Comparison of ENCODE assay signal across 10 mouse cellular contexts in the genomic region with DNA sequence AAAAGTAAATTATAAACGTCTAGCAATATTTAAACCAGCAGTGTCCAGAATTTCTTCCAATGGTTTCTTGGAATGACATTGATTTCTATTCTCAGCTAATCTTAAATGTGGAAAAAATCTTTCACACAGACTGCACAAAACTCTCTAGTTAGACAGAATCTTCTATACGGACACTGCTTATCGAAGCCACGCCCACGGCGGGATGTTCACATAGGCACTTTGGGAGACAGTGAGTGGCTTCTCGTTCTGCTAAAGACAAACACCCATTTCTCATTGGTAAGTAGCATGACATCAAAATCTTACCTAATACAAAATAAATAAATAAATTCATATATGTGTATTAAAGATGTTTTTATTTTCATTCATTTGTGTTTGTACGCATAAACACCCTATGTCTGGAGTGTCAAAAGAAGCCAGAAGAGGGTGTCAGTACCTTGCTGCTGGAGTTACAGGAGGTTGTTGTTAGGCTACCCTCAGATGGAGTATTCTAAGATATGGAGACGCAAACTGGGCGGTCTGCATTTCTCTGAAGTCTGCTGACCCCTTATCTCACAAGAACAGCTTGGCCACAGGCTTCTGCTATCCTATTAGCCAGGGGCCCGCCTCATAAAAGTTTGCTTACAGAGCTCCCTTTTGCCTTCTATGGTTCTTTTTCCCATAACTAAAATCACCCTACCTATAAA. TPM values are rescaled to one million over a fixed set of nuclear protein-coding genes. Genes with fewer than 3 reads are reported as not detected.
A peak's percentile ranks its signal among the peaks of the same experiment; 100 is the strongest.
DNase-seq lines count a peak whose midpoint lies in the region; ATAC-seq and TF ChIP-seq lines count a peak whose summit lies in the region.
"Had no signal": no experiment of that assay in that cellular context is flagged by ENCODE, and none has a peak within 500 bp of the region (broad histone marks: within the 10 kb centered on the region; RNA-seq: fewer than 3 reads in every experiment).

No protein-coding gene starts in this region.

- WGBS in lung, embryonic 14.5 days = 78% methylated on average over 11 of the region's 11 CpGs
- WGBS in liver, embryonic 16.5 days (ENCODE audit: insufficient replicate concordance) = 26% methylated on average over 11 of the region's 11 CpGs
- WGBS in midbrain, embryonic 13.5 days = 93% methylated on average over 11 of the region's 11 CpGs

- no peaks in the 10 kb centered on the region for H3K27me3 ChIP-seq in lung, embryonic 14.5 days (ENCODE audit: insufficient read depth, low read length)
- H3K27me3 ChIP-seq in liver, embryonic 16.5 days (ENCODE audit: control insufficient read depth, insufficient read depth, low read depth, low read length) = no peaks in the 10 kb centered on the region
- H3K27me3 ChIP-seq in midbrain, embryonic 13.5 days = no peaks in the 10 kb centered on the region
- H3K27me3 ChIP-seq: embryonic facial prominence, embryonic 12.5 days; heart, embryonic 15.5 days; midbrain, embryonic 15.5 days had no signal

- H3K9me3 ChIP-seq in lung, embryonic 14.5 days (ENCODE audit: low read depth, low read length) = no peaks in the 10 kb centered on the region
- H3K9me3 ChIP-seq in liver, embryonic 16.5 days (replicated peaks; ENCODE audit: control insufficient read depth, low read length) = no peaks in the 10 kb centered on the region
- no peaks in the 10 kb centered on the region for H3K9me3 ChIP-seq in midbrain, embryonic 13.5 days
- H3K9me3 ChIP-seq: embryonic facial prominence, embryonic 12.5 days; heart, embryonic 15.5 days; midbrain, embryonic 15.5 days had no signal

- no peak for TF ChIP-seq CTCF in lung, embryonic 14.5 days (IDR thresholded peaks at IDR 0.05; ENCODE audit: low read depth)

- H3K9ac ChIP-seq in lung, embryonic 14.5 days = no peak overlapping the region
- peak overlapping the region; percentile 66 for H3K9ac ChIP-seq in liver, embryonic 16.5 days (ENCODE audit: low read depth, low read length)
- no peak overlapping the region for H3K9ac ChIP-seq in midbrain, embryonic 13.5 days (replicated peaks)
- H3K9ac ChIP-seq: embryonic facial prominence, embryonic 12.5 days; heart, embryonic 15.5 days; midbrain, embryonic 15.5 days had no signal

- peak; percentile 52; the same call in 1 of the 2 replicates for ATAC-seq in lung, embryonic 14.5 days (ENCODE audit: insufficient read depth)
- ATAC-seq in liver, embryonic 16.5 days (ENCODE audit: low read depth) = peak; percentile 98
- no peak for ATAC-seq in midbrain, embryonic 13.5 days
- ATAC-seq: midbrain, embryonic 15.5 days had no signal

- peak overlapping the region; percentile 23; the same call in 1 of the 2 replicates for H3K4me2 ChIP-seq in lung, embryonic 14.5 days
- peak overlapping the region; percentile 59 for H3K4me2 ChIP-seq in liver, embryonic 16.5 days (ENCODE audit: low read depth, low read length)
- no peak overlapping the region for H3K4me2 ChIP-seq in midbrain, embryonic 13.5 days (replicated peaks)
- H3K4me2 ChIP-seq: embryonic facial prominence, embryonic 12.5 days; heart, embryonic 15.5 days; midbrain, embryonic 15.5 days had no signal

- no peak overlapping the region for H3K4me3 ChIP-seq in lung, embryonic 14.5 days (ENCODE audit: low read depth, low read length)
- H3K4me3 ChIP-seq in liver, embryonic 16.5 days (ENCODE audit: low read depth, low read length) = peak overlapping the region; percentile 37
- no peak overlapping the region for H3K4me3 ChIP-seq in midbrain, embryonic 13.5 days (replicated peaks)
- H3K4me3 ChIP-seq: embryonic facial prominence, embryonic 12.5 days; heart, embryonic 15.5 days; midbrain, embryonic 15.5 days had no signal

- H3K4me1 ChIP-seq in lung, embryonic 14.5 days (ENCODE audit: insufficient read depth) = no peaks in the 10 kb centered on the region
- H3K4me1 ChIP-seq in liver, embryonic 16.5 days (ENCODE audit: control insufficient read depth, low read depth, low read length) = peaks cover 43% of the 10 kb centered on the region
- no peaks in the 10 kb centered on the region for H3K4me1 ChIP-seq in midbrain, embryonic 13.5 days (replicated peaks)
- H3K4me1 ChIP-seq: embryonic facial prominence, embryonic 12.5 days; midbrain, embryonic 15.5 days had no signal

- H3K36me3 ChIP-seq in lung, embryonic 14.5 days (ENCODE audit: insufficient read depth) = no peaks in the 10 kb centered on the region
- no peaks in the 10 kb centered on the region; the same call in 1 of the 2 replicates for H3K36me3 ChIP-seq in liver, embryonic 16.5 days (ENCODE audit: control insufficient read depth, insufficient read depth)
- no peaks in the 10 kb centered on the region for H3K36me3 ChIP-seq in midbrain, embryonic 13.5 days
- H3K36me3 ChIP-seq: embryonic facial prominence, embryonic 12.5 days; heart, embryonic 15.5 days; midbrain, embryonic 15.5 days had no signal

- H3K27ac ChIP-seq in lung, embryonic 14.5 days (ENCODE audit: low read depth) = peak overlapping the region; percentile 36; the same call in 1 of the 2 replicates
- peak overlapping the region; percentile 98 for H3K27ac ChIP-seq in liver, embryonic 16.5 days (ENCODE audit: low read length)
- no peak overlapping the region for H3K27ac ChIP-seq in midbrain, embryonic 13.5 days
- H3K27ac ChIP-seq: heart, embryonic 15.5 days; midbrain, embryonic 15.5 days had no signal

- DNase-seq in lung, embryonic 14.5 days = no peak
- no peak for DNase-seq in lung, postnatal 25 days (ENCODE audit: low spot score)
- peak; percentile 9 for DNase-seq in embryo, embryonic 11 days
- DNase-seq in yolk sac, embryonic 10.5 days (ENCODE audit: low spot score) = peak; percentile 52
- DNase-seq in adrenal gland, postnatal 10 days = no peak

RNA-seq across cellular contexts. Expression of gene Gcnt1, which starts 49.5 kb away (rescaled TPM):
- polyA plus RNA-seq in lung, embryonic 14.5 days (2014; fragmentation: Nextera tagmentation; extraction: Ambion mirVana) = 5.4 and 6.0 TPM in 2 replicates
- polyA plus RNA-seq in liver, embryonic 16.5 days (2015; fragmentation: Nextera tagmentation; extraction: Ambion mirVana) = 18.9 and 21.0 TPM in 2 replicates
- 0.48 and 0.52 TPM in 2 replicates for polyA plus RNA-seq in midbrain, embryonic 13.5 days (2015; fragmentation: Nextera tagmentation; extraction: Ambion mirVana)
- 1 to 10 TPM; 3.3 to 3.7 TPM for total RNA-seq in adrenal gland, postnatal 10 days (2021)

Comparison
In these comparisons a context has a peak if more than half of its experiments do, and no peak if none do; other contexts are left out.
1. DNase-seq: peak in embryo, embryonic 11 days (single experiment) and yolk sac, embryonic 10.5 days (single experiment); none in lung, embryonic 14.5 days (single experiment), lung, postnatal 25 days (single experiment) and adrenal gland, postnatal 10 days (single experiment).